In the genomic region with DNA sequence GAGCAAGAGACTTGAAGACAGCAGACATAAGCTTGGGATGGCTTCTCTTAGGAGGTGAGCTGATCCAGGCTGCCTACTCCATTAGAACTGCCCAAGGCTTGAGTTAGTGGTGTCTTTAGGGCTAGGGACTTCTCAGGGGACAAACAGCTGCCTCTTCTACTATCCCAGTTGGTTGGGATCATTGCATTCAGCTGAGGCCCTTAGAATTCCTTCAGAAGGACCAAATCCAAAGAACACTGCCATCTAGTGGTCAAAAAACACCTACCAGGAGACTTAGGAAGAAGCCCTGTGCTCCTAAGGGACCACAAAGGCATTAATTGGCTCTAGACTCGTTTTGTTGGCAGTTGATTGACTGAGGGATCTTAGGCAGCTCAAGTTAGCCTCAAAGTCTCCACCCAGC, we compare ENCODE assay signal across 8 mouse cellular contexts. TPM values are rescaled to one million over a fixed set of nuclear protein-coding genes. Genes with fewer than 3 reads are reported as not detected.
DNase-seq lines count a peak whose midpoint lies in the region; ATAC-seq and TF ChIP-seq lines count a peak whose summit lies in the region.

No protein-coding gene starts in this region.

- WGBS in kidney, adult 2 months = 0% methylated on average over 1 of the region's 1 CpGs

- H3K27ac ChIP-seq in kidney, adult 2 months (ENCODE audit: insufficient read depth, low read depth, low read length) = no peak overlapping the region

- ATAC-seq in cerebellum, adult (ENCODE audit: insufficient number of reproducible peaks, low FRiP score, low TSS enrichment) = peak; percentile 42; the same call in 1 of the 2 replicates
- ATAC-seq in erythroblast, adult 5-6 weeks (replicated peaks; ENCODE audit: low FRiP score, poor library complexity, severe bottlenecking) = peak; percentile 65

- 0 out of 2 replicates have a peak, but pooled peaks have one; percentile 28 for TF ChIP-seq CTCF in kidney, adult 2 months (conservative IDR thresholded peaks at IDR 0.05; ENCODE audit: insufficient read depth, insufficient read length, low read depth, low read length)

- peaks cover 1% of the 10 kb centered on the region; the same call in 1 of the 2 replicates for H3K36me3 ChIP-seq in kidney, adult 2 months (ENCODE audit: control insufficient read depth, insufficient read depth, low read length)

- no peaks in the 10 kb centered on the region for H3K27me3 ChIP-seq in kidney, adult 2 months (replicated peaks; ENCODE audit: control insufficient read depth, insufficient read depth, low read length)

- no peak for DNase-seq in cerebellum, adult 11 months
- peak; percentile 55 for DNase-seq in thymus, postnatal 0 days (ENCODE audit: low spot score)
- no peak for DNase-seq in thymus, postnatal 36 days
- DNase-seq in kidney, adult 2 months = peak; percentile 81
- peak; percentile 88 for DNase-seq in lung, postnatal 36 days
- DNase-seq in urinary bladder, postnatal 4 days (ENCODE audit: low spot score in 2 of 2) = no peak

- no peaks in the 10 kb centered on the region for H3K4me1 ChIP-seq in kidney, adult 2 months (ENCODE audit: control insufficient read depth, insufficient read depth, low read length)

- H3K4me3 ChIP-seq in kidney, adult 2 months (ENCODE audit: insufficient read depth, low read depth, low read length) = no peak overlapping the region

- no peak for TF ChIP-seq POLR2A in kidney, adult 2 months (IDR thresholded peaks at IDR 0.05; ENCODE audit: low read depth, low read length)

RNA-seq across cellular contexts. Expression of gene Atox1, which starts 16.3 kb away (rescaled TPM):
- polyA plus RNA-seq in thymus, postnatal 0 days (2015; fragmentation: Nextera tagmentation; extraction: Ambion mirVana) = 449 and 452 TPM in 2 replicates
- total RNA-seq in erythroblast, adult 5-6 weeks (2015; ENCODE audit: low replicate concordance) = 25.9 and 45.8 TPM in 2 replicates
- 18.7 and 20.2 TPM in 2 replicates for total RNA-seq in erythroblast, adult 5-6 weeks (2017; ENCODE audit: low replicate concordance)
- polyA plus RNA-seq in kidney, adult 2 months (2012; rRNA removed) = 698 and 771 TPM in 2 replicates

RNA-seq across cellular contexts. Expression of gene Sparc, which starts 21.8 kb away (rescaled TPM):
- 297 TPM in 2 replicates for polyA plus RNA-seq in thymus, postnatal 0 days (2015; fragmentation: Nextera tagmentation; extraction: Ambion mirVana)
- total RNA-seq in erythroblast, adult 5-6 weeks (2015; ENCODE audit: low replicate concordance) = 1.7 TPM in 2 replicates
- total RNA-seq in erythroblast, adult 5-6 weeks (2017; ENCODE audit: low replicate concordance) = 0.85 and 0.98 TPM in 2 replicates
- polyA plus RNA-seq in kidney, adult 2 months (2012; rRNA removed) = 585 and 720 TPM in 2 replicates

RNA-seq across cellular contexts. Expression of gene G3bp1, which starts 24.7 kb away (rescaled TPM):
- 149 and 159 TPM in 2 replicates for polyA plus RNA-seq in thymus, postnatal 0 days (2015; fragmentation: Nextera tagmentation; extraction: Ambion mirVana)
- total RNA-seq in erythroblast, adult 5-6 weeks (2015; ENCODE audit: low replicate concordance) = 13.3 and 18.2 TPM in 2 replicates
- 19.0 and 20.9 TPM in 2 replicates for total RNA-seq in erythroblast, adult 5-6 weeks (2017; ENCODE audit: low replicate concordance)
- 23.3 and 28.3 TPM in 2 replicates for polyA plus RNA-seq in kidney, adult 2 months (2012; rRNA removed)

Comparison
In these comparisons a context has a peak if more than half of its experiments do, and no peak if none do; other contexts are left out.
1. DNase-seq: peak in thymus, postnatal 0 days (single experiment), kidney, adult 2 months (single experiment) and lung, postnatal 36 days (single experiment); none in cerebellum, adult 11 months (single experiment), thymus, postnatal 36 days (0 of 2) and urinary bladder, postnatal 4 days (0 of 2).